Mouse (Mus musculus) embryonic facial prominence, embryonic 11.5 days (tissue): ENCODE measurements around the gene Ube4a. TPM values are rescaled to one million over a fixed set of nuclear protein-coding genes. Genes with fewer than 3 reads are reported as not detected.

ENCODE experiments used
- ATAC-seq: fragments of 200-750 bp; cut with Nextera tagmentation; replicated peaks from 2 replicates; pipeline ENCODE4 v1.8.0; 2017; ENCODE audit warnings: low read depth; ENCODE audit not compliant: insufficient number of reproducible peaks, low FRiP score, low TSS enrichment
- DNase-seq: peaks from one replicate; pipeline ENCODE4 v3.0.0-alpha.2; 2015; ENCODE audit warnings: low spot score
- H3K27ac ChIP-seq: fragments of 300-500 bp; sonication (generic); replicated peaks from 2 replicates; pipeline ENCODE4 v1.5.1; 2014; ENCODE audit warnings: mild to moderate bottlenecking, low read depth, low read length, control low read depth
- H3K27me3 ChIP-seq: fragments of 300-500 bp; sonication (generic); 2 replicates; pipeline ENCODE4 v1.6.1; 2014; ENCODE audit warnings: mild to moderate bottlenecking, low read length, moderate library complexity, mixed read lengths; ENCODE audit not compliant: control insufficient read depth, insufficient read depth
- H3K36me3 ChIP-seq: fragments of 300-500 bp; sonication (generic); replicated peaks from 2 replicates; pipeline ENCODE4 v1.6.1; 2014; ENCODE audit warnings: low read depth, mild to moderate bottlenecking, low read length, moderate library complexity, mixed read lengths; ENCODE audit not compliant: control insufficient read depth, insufficient read depth
- H3K4me1 ChIP-seq: fragments of 300-500 bp; sonication (generic); 2 replicates; pipeline ENCODE4 v1.6.1; 2014; ENCODE audit warnings: low read length, mixed read lengths; ENCODE audit not compliant: control insufficient read depth, insufficient read depth
- H3K4me2 ChIP-seq: fragments of 300-500 bp; sonication (generic); 2 replicates; pipeline ENCODE4 v1.6.1; 2014; ENCODE audit warnings: low read depth, mild to moderate bottlenecking, control low read depth, low read length, moderate library complexity
- H3K4me3 ChIP-seq: fragments of 300-500 bp; sonication (generic); 2 replicates; pipeline ENCODE4 v1.5.1; 2014; ENCODE audit warnings: low read depth, low read length, control low read depth
- H3K9ac ChIP-seq: fragments of 300-500 bp; sonication (generic); replicated peaks from 2 replicates; pipeline ENCODE4 v1.6.1; 2014; ENCODE audit warnings: mild to moderate bottlenecking, control low read depth, low read length
- H3K9me3 ChIP-seq: fragments of 300-500 bp; sonication (generic); replicated peaks from 2 replicates; pipeline ENCODE4 v1.6.1; 2016; ENCODE audit warnings: mild to moderate bottlenecking, low read length, inconsistent platforms, mixed read lengths; ENCODE audit not compliant: control insufficient read depth
- WGBS: fragments of 180-500 bp; shearing (Covaris S2); extraction: QIAGEN DNeasy Blood & Tissue Kit; methylation state at CpG from one replicate; pipeline ENCODE4 v1.1.7; 2014; 5-methylcytosine and 5-hydroxymethylcytosine counted together
- polyA plus RNA-seq: library from polyadenylated mRNA; unstranded; fragments of >200 nt; fragmentation: Nextera tagmentation; extraction: Ambion mirVana; gene quantifications from 2 replicates; pipeline ENCODE4 v1.2.1, GENCODE M21; 2014

The Ube4a gene
- polyA plus RNA-seq, 1 experiment from 2014 or later, result 31.3 TPM

GRCm38 (mm10) chr9:44914706-44915105, 50.7 kb downstream of the Ube4a start:
- no peak overlapping the region for H3K27ac ChIP-seq

DNA sequence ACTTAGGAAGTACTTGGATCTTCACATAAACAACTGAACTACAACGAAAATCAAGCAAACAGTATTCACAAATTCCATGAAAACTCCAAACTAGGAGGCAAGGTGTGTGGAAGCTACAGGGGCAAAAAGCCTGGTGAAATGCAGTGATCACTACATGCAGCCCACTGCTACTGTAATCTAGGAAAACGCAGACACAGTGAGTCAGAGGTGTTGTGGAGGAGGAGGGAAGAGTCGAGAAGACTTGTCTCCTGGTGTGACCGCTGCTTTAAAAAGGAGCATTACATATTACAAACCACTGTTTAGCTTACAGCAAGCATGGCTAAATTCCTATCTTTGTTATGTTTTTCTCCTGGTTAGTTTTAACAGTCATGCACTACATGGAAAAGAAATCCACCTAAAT, 54.0 kb downstream of the Ube4a start:
- no peak overlapping the region for H3K27ac ChIP-seq
- H3K4me3 ChIP-seq, result no peak overlapping the region
- no peaks in the 10 kb centered on the region for H3K4me1 ChIP-seq
- no peak overlapping the region for H3K9ac ChIP-seq
- H3K27me3 ChIP-seq, result no peaks in the 10 kb centered on the region
- H3K9me3 ChIP-seq, result no peaks in the 10 kb centered on the region
- ATAC-seq, result no peak
- no peak overlapping the region for H3K4me2 ChIP-seq
- H3K36me3 ChIP-seq, result 0 out of 2 replicates have a peak, but pooled peaks cover 3% of the 10 kb centered on the region
- 96% methylated on average over 4 of the region's 4 CpGs for WGBS
- DNase-seq, result no peak

More at GRCm38 (mm10) chr9:44914706-44915105, 50.7 kb downstream of the Ube4a start:
- Histone ChIP-seq H3K9ac (no peak overlapping the region), H3K36me3 (0 out of 2 replicates have a peak, but pooled peaks cover 3% of the 10 kb centered on the region), H3K9me3 (no peaks in the 10 kb centered on the region), H3K4me1 (no peaks in the 10 kb centered on the region), H3K4me2 (no peak overlapping the region), H3K4me3 (no peak overlapping the region), H3K27me3 (no peaks in the 10 kb centered on the region)
- WGBS, result 67% methylated on average over 4 of the region's 4 CpGs
- no peak for DNase-seq
- no peak for ATAC-seq

GRCm38 (mm10) chr9:44905620-44906019, 59.8 kb downstream of the Ube4a start:
- Histone ChIP-seq H3K36me3 (no peaks in the 10 kb centered on the region), H3K4me1 (no peaks in the 10 kb centered on the region), H3K9me3 (no peaks in the 10 kb centered on the region), H3K27ac (no peak overlapping the region), H3K4me3 (no peak overlapping the region), H3K4me2 (no peak overlapping the region), H3K27me3 (no peaks in the 10 kb centered on the region), H3K9ac (no peak overlapping the region)
- WGBS, result 80% methylated on average over 4 of the region's 4 CpGs
- no peak for ATAC-seq
- DNase-seq, result no peak

- DNase-seq (no peak), ATAC-seq (no peak)
- no peaks in the 10 kb centered on the region for H3K27me3 ChIP-seq
- H3K9me3 ChIP-seq, result no peaks in the 10 kb centered on the region
- 59% methylated on average over 5 of the region's 5 CpGs for WGBS
- H3K36me3 ChIP-seq, result no peaks in the 10 kb centered on the region
- no peak overlapping the region for H3K4me3 ChIP-seq
- H3K27ac ChIP-seq, result no peak overlapping the region
- no peaks in the 10 kb centered on the region for H3K4me1 ChIP-seq
- H3K9ac ChIP-seq, result no peak overlapping the region
- no peak overlapping the region for H3K4me2 ChIP-seq
Observed at GRCm38 (mm10) chr9:44904964-44905363, 60.4 kb downstream of the Ube4a start.

GRCm38 (mm10) chr9:44903856-44904255, 61.5 kb downstream of the Ube4a start:
- H3K9me3 ChIP-seq, result no peaks in the 10 kb centered on the region
- H3K9ac ChIP-seq, result no peak overlapping the region
- no peak for ATAC-seq
- no peaks in the 10 kb centered on the region for H3K36me3 ChIP-seq
- 84% methylated on average over 4 of the region's 4 CpGs for WGBS
- no peaks in the 10 kb centered on the region for H3K4me1 ChIP-seq
- no peaks in the 10 kb centered on the region for H3K27me3 ChIP-seq
- no peak for DNase-seq
- H3K4me3 ChIP-seq, result no peak overlapping the region
- no peak overlapping the region for H3K4me2 ChIP-seq
- no peak overlapping the region for H3K27ac ChIP-seq

DNA sequence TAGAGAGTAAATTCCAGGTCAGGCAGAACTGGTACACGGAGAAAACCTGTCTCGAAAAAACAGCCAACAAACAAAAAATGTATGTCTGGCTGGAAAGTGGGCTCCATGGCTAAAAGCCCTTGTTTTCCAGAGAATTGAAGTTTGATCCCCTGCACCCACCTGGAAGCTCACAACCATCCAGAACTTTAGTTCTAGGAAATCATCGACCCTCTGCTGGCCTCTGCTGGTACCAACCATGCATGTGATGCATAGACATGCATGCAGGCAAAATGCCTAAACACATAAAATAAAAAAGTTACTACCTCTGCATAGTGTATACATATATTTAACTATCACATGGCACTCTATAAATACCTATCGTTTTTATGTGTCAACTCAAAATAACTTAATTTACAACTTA, 65.0 kb downstream of the Ube4a start:
- 75% methylated on average over 4 of the region's 4 CpGs for WGBS
- no peaks in the 10 kb centered on the region for H3K4me1 ChIP-seq
- H3K9me3 ChIP-seq, result no peaks in the 10 kb centered on the region
- no peak for ATAC-seq
- H3K9ac ChIP-seq, result no peak overlapping the region
- H3K27me3 ChIP-seq, result no peaks in the 10 kb centered on the region
- no peak overlapping the region for H3K4me2 ChIP-seq
- no peak overlapping the region for H3K27ac ChIP-seq
- H3K4me3 ChIP-seq, result no peak overlapping the region
- no peak for DNase-seq
- no peaks in the 10 kb centered on the region for H3K36me3 ChIP-seq

DNA sequence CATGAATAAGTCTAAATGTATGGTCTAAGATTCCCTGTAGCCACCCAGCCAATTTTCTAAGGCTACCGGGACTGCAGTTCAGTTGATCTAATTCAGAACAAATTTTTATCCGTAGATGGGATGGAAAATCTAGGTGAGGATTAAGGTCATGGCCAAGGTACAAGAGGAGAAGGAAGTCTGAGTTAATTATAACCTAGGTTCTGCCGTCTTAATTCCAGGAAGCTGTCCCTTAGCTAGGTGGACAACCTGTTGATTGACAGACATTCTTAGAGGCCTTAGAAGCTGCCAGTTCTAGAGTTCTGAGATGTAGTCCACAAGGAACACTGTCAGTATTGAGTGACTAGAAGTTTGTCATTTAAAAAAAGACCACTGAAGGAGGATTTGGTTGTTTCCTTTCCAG, 65.7 kb downstream of the Ube4a start:
- no peaks in the 10 kb centered on the region for H3K36me3 ChIP-seq
- no peaks in the 10 kb centered on the region for H3K9me3 ChIP-seq
- no peaks in the 10 kb centered on the region for H3K27me3 ChIP-seq
- 78% methylated on average over 3 of the region's 3 CpGs for WGBS
- no peak overlapping the region for H3K4me2 ChIP-seq
- H3K27ac ChIP-seq, result no peak overlapping the region
- H3K9ac ChIP-seq, result no peak overlapping the region
- DNase-seq (no peak), ATAC-seq (no peak)
- H3K4me1 ChIP-seq, result no peaks in the 10 kb centered on the region
- no peak overlapping the region for H3K4me3 ChIP-seq

DNA sequence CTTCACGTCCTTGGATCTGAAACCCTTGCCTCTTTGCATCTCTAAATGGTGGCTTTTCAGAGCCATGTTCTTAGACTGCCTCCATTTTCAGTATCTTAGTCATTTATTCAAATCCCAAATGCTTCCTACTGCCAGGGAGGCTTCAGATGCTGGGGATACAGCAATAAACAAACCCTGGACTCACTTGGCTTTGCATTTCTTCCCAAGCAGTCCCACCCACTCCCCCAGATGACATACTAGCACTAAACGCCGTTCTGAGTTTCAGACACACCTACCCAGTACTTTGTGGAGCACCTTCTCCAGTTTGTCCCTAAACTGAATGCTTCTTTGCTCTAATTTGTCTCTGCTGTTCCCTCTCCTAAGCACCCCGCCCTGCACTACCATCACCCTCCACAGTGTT, 68.4 kb downstream of the Ube4a start:
- H3K27ac ChIP-seq, result no peak overlapping the region
- DNase-seq (no peak), ATAC-seq (no peak)
- no peak overlapping the region for H3K4me3 ChIP-seq
- H3K9me3 ChIP-seq, result no peaks in the 10 kb centered on the region
- no peaks in the 10 kb centered on the region for H3K4me1 ChIP-seq
- H3K36me3 ChIP-seq, result no peaks in the 10 kb centered on the region
- no peaks in the 10 kb centered on the region for H3K27me3 ChIP-seq
- H3K4me2 ChIP-seq, result no peak overlapping the region
- 76% methylated on average over 4 of the region's 4 CpGs for WGBS
- no peak overlapping the region for H3K9ac ChIP-seq
